Mouse (Mus musculus) small intestine, adult 2 months (tissue): ENCODE results near the gene Coro7. TPM values are rescaled to one million over a fixed set of nuclear protein-coding genes. Genes with fewer than 3 reads are reported as not detected.
A peak's percentile ranks its signal among the peaks of the same experiment; 100 is the strongest.

Experiments used
- H3K27ac ChIP-seq: fragments of 200-500 bp; 2 replicates; pipeline ENCODE4 v1.5.1; 2012; ENCODE audit warnings: low read depth, low read length, control low read depth, inconsistent platforms; ENCODE audit not compliant: insufficient read depth
- H3K27me3 ChIP-seq: fragments of 200-500 bp; 2 replicates; pipeline ENCODE4 v1.6.1; 2012; ENCODE audit warnings: mild to moderate bottlenecking, moderate library complexity, low read length, inconsistent platforms; ENCODE audit not compliant: control insufficient read depth, insufficient read depth
- H3K36me3 ChIP-seq: fragments of 200-500 bp; 2 replicates; pipeline ENCODE4 v1.6.1; 2012; ENCODE audit warnings: mild to moderate bottlenecking, low read length, control low read depth, inconsistent platforms; ENCODE audit not compliant: control insufficient read depth, insufficient read depth
- H3K4me1 ChIP-seq: fragments of 200-500 bp; 2 replicates; pipeline ENCODE4 v1.6.1; 2012; ENCODE audit warnings: low read length, inconsistent platforms, mixed read lengths; ENCODE audit not compliant: control insufficient read depth, insufficient read depth, insufficient read length
- H3K4me3 ChIP-seq: fragments of 200-500 bp; 2 replicates; pipeline ENCODE4 v1.5.1; 2012; ENCODE audit warnings: low read depth, mild to moderate bottlenecking, control low read depth, inconsistent platforms, low read length, moderate library complexity
- CTCF ChIP-seq: fragments of 200-500 bp; IDR thresholded peaks from 2 replicates; pipeline ENCODE4 v1.5.1; 2012; ENCODE audit warnings: low read depth, mild to moderate bottlenecking, control low read depth, inconsistent platforms, low read length, moderate library complexity, mixed read lengths; ENCODE audit not compliant: insufficient replicate concordance, insufficient read length; ENCODE audit errors: extremely low read depth
- POLR2A ChIP-seq: fragments of 200-500 bp; IDR thresholded peaks from 2 replicates; pipeline ENCODE4 v1.6.1; 2012; ENCODE audit warnings: low read depth, mild to moderate bottlenecking, control low read depth, inconsistent platforms, low read length, moderate library complexity
- WGBS: fragments of 180-500 bp; shearing (Covaris S2); methylation state at CpG from one replicate; pipeline ENCODE4 v1.1.7; 2018; 5-methylcytosine and 5-hydroxymethylcytosine counted together
- polyA plus RNA-seq: library from polyadenylated mRNA; depleted of rRNA; stranded (reverse); fragments of >200 nt; gene quantifications from 2 replicates; pipeline ENCODE4 v1.2.3, GENCODE M21; 2012

Coro7 gene
- polyA plus RNA-seq, 1 experiment = 86.6 TPM

DNA sequence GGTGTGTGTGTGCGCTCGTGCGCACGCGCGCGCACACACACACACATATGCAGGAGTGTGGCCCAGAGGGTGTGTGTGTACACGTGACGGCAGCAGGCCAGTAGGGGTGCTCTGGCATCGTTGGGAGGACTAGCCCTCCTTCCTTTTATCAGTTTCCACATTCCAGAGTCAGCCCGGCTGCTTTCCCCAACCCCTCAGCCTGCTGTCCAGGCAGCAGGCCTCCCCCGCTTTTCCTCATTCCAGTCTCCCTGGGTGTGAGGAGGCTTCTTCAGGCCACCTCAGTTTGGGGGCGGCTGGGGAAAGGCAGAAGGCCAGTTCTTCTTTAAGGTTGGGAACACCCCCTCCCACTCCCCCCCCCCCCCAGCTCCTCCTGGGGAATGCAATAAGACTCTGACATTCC is 37.4 kb downstream of the Coro7 start:
- TF ChIP-seq CTCF (no peak), POLR2A (no peak)
- no peak overlapping the region for H3K27ac ChIP-seq
- H3K4me3 ChIP-seq = no peak overlapping the region
- 76% methylated on average over 13 of the region's 13 CpGs for WGBS
- peaks cover 16% of the 10 kb centered on the region for H3K36me3 ChIP-seq
- no peaks in the 10 kb centered on the region for H3K27me3 ChIP-seq
- peaks cover 16% of the 10 kb centered on the region for H3K4me1 ChIP-seq

DNA sequence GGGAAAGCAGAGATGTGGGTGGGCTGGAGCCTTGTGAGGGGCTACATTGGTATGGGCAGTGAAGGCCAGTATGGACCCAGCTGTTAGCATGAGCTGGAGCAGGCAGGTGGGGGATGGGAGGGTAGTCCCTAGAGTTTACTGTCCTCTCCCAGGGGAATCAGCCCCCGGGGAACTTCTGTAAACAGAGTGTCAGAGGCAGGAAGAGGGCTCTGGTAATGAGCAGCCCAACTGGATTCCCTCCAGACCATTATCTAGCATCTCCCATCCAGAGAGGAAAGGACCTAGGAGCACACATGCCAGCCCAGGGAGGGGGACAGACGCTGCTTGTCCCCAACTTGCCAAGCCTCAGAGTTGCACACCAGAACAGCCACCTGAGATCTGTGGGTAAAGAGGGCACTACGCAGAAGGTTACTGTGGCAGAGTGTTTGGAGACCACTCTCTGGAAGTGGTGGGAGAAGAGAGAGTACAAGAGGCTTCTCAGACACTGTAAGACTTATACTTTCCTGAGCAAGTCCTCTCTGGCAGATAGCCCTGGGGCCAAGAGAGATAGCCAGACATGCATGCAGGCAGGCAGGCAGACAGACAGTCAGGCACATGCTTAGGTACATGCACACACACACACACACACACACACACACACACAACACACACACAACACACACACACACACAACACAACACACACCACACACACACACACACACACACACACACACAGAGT is 38.3 kb downstream of the Coro7 start:
- Histone ChIP-seq H3K27ac (peak overlapping the region; percentile 20; the same call in 1 of the 2 replicates), H3K4me3 (0 out of 2 replicates have a peak overlapping the region, but pooled peaks have one; percentile 4), H3K27me3 (no peaks in the 10 kb centered on the region), H3K36me3 (peaks cover 16% of the 10 kb centered on the region), H3K4me1 (peaks cover 16% of the 10 kb centered on the region)
- WGBS = 64% methylated on average over 3 of the region's 3 CpGs
- TF ChIP-seq POLR2A = no peak
- TF ChIP-seq CTCF = no peak

DNA sequence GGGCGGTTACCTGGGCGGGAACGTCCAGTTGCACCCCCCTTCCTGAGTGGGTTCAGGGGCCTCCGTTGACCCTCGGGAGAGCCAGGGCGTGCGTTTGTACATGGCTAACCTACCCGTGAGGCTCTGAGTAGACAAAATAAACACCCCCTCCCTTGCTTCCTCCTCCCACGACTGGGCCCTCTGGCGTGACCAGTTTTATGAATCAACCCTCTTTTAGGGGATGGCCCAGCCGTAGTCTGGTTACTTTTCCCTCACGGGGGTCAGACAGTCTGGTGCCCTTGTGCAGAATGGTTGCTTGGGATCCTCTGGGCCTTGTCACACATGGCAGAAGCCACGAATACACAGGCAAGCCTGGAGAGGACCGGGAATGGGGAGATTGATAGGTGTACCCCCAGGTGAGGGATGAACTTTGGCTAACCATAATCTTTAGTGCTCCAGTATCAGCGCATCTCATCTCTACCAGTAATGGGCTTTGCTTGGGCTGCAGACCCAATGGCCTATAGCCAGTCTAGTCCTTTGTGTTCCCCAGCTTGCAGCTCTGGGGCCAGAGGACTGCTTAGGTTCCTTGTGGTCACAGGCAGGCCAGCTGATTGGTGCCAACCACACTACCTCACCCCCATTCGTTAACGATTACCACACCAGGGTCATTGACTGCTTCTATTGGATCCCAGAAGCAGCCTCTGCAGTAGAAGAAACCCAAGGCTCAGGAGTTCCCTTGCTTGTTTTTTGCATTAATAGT is 39.1 kb downstream of the Coro7 start:
- Histone ChIP-seq H3K27ac (peak overlapping the region; percentile 36; the same call in 1 of the 2 replicates), H3K36me3 (peaks cover 16% of the 10 kb centered on the region), H3K27me3 (no peaks in the 10 kb centered on the region), H3K4me1 (peaks cover 16% of the 10 kb centered on the region), H3K4me3 (peak overlapping the region; percentile 71)
- no peak for TF ChIP-seq POLR2A
- TF ChIP-seq CTCF = no peak
- 10% methylated on average over 17 of the region's 17 CpGs for WGBS

DNA sequence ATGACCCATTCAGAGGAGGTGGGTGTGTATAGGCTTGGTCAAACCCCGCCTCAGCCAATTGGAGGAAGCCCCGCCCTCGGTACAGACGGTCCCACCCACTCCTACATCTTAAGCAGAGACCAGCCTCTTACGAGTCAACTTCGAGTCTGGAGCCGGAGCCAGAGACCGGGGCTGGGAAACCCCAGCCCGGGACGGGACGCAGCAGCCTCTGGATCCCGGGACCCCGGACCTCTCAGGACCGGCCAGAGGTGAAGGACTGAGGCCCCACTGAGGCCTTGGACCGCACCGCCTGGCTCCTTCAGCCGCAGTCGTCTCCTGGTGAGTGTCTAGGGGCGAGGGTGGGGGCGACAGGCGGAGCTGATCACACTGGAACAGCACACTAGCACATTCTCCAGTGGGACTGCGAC is 39.7 kb downstream of the Coro7 start, which contains the start of the genes Vasn and Dnaja3:
Gene Vasn (plus strand): TSS at position 111 of the 407 bp plus-strand sequence.
Gene Dnaja3 (plus strand): TSS at position 159 of the 407 bp plus-strand sequence.
- WGBS = 6% methylated on average over 22 of the region's 22 CpGs
- peaks cover 21% of the 10 kb centered on the region for H3K36me3 ChIP-seq
- peaks cover 16% of the 10 kb centered on the region for H3K4me1 ChIP-seq
- H3K27ac ChIP-seq = peak within 1 kb of the TSS; percentile 36; the same call in 1 of the 2 replicates
- H3K27me3 ChIP-seq = no peaks in the 10 kb centered on the region
- TF ChIP-seq CTCF (no peak), POLR2A (peak; percentile 31; the same call in 1 of the 2 replicates)
- peak within 1 kb of the TSS; percentile 71 for H3K4me3 ChIP-seq

DNA sequence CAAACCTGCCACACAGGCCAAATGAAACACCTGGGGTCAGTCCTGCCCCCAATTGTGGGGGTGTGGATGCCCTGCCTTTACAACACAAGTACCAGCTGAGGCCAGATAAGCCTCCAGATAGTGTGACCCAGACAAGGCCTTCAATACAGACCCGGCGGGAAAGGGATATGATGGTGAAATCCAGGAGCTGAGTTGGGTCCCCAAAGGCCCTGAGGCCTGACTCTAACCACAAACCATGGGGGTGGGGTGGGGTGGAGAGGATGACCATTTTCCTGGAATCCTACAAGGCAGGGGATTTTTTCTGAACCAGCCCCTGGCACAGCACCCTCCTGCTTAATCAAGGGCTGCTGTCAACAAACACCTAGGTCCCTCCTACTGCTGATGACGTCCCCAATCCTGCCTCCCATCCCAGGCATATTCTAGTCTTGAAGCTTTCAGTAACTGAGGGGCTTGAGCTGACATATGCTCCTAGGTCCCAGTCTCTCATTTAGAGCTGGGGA is 40.6 kb downstream of the Coro7 start:
- TF ChIP-seq POLR2A (0 out of 2 replicates have a peak, but pooled peaks have one; percentile 10), CTCF (no peak)
- peaks cover 25% of the 10 kb centered on the region for H3K36me3 ChIP-seq
- H3K27me3 ChIP-seq = no peaks in the 10 kb centered on the region
- no peak overlapping the region for H3K4me3 ChIP-seq
- 89% methylated on average over 3 of the region's 3 CpGs for WGBS
- peaks cover 16% of the 10 kb centered on the region for H3K4me1 ChIP-seq
- H3K27ac ChIP-seq = no peak overlapping the region

DNA sequence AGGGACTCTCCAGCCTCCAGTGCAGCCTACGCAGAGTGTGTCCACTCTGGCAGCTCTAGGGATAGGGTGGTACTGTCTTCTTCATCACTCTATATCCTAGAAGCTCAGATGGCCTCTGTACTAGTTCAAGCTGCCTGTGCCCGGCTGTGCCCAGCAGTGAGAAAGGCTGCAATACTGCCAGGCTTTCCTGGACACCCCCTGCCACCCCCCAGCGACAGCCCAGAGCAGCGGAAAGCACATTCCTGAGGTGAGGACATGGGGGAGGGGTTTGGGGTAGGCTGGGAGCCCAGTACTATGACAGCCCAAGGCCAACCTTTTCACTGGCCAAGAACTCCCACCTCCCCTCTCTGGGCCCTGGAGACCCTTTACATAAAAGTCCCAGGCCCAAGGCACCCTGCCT is 43.8 kb downstream of the Coro7 start:
- TF ChIP-seq POLR2A = no peak
- no peak for TF ChIP-seq CTCF
- H3K27ac ChIP-seq = no peak overlapping the region
- H3K27me3 ChIP-seq = no peaks in the 10 kb centered on the region
- H3K4me1 ChIP-seq = peaks cover 7% of the 10 kb centered on the region; the same call in 1 of the 2 replicates
- H3K36me3 ChIP-seq = peaks cover 45% of the 10 kb centered on the region
- 90% methylated on average over 4 of the region's 4 CpGs for WGBS
- H3K4me3 ChIP-seq = no peak overlapping the region
